Mouse (Mus musculus): ENCODE results near the gene Klhdc1.

Klhdc1 gene

DNA sequence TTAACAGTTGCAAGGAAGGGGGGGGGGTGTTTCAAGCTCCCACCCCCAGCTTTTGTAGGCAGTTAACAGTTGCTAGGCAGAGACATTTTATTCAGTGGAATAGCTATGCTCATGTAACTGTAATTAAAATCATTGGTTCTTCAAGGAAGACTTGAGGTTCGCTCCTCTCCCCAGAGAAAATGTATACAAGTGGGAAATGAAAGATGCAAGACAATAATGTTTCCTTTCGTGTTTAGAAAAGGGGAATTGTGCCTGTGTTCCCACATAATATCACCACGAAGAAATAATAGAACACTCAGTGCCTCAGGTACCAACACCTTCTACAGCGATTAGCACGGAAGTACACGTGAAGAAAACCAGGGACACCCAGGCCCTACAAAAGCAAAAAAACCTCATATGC is at the start of gene Klhdc1:
TSS of gene Klhdc1 (plus strand) at position 301 of the 400 bp plus-strand sequence.
- DNase-seq, result no peak

DNA sequence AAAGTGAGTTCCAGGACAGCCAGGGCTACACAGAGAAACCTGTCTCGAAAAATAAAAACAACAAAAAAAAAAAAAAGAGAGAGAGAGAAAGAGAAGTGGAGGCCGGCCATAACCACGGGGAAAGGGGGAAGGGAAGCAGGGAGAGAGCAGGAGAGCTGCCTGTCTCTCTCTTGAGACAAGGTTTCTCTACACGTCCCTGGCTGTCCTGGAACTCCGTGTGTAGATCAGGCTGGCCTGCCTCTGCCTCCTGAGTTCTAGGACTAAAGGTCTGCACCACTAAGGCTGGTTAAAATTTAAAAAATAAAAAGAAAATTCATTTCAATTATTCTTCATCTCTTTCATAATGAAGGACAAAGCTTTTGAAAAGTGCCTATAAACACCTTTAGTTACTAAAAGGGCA is 49.6 kb upstream of the Klhdc1 start:
- DNase-seq, result peak; percentile 73

DNA sequence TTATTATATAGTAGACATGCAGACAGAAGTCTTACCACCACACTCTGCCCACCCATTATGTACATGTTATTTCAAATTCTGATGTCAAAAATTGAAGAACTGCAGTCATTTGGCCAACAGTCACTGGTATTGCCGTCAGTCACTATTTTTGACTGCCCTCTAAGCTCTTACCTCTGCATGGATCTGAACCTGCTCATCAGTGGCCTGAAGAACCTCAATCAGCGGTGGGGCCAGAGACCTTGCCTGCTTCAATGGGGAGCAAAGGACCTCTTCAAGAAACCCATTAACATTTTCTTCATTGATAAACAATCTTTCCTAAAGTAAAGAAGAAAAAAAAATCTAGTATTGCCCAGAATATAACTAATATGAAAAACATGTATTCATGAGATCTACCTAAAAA is 48.3 kb upstream of the Klhdc1 start:
- peak; percentile 52 for DNase-seq

DNA sequence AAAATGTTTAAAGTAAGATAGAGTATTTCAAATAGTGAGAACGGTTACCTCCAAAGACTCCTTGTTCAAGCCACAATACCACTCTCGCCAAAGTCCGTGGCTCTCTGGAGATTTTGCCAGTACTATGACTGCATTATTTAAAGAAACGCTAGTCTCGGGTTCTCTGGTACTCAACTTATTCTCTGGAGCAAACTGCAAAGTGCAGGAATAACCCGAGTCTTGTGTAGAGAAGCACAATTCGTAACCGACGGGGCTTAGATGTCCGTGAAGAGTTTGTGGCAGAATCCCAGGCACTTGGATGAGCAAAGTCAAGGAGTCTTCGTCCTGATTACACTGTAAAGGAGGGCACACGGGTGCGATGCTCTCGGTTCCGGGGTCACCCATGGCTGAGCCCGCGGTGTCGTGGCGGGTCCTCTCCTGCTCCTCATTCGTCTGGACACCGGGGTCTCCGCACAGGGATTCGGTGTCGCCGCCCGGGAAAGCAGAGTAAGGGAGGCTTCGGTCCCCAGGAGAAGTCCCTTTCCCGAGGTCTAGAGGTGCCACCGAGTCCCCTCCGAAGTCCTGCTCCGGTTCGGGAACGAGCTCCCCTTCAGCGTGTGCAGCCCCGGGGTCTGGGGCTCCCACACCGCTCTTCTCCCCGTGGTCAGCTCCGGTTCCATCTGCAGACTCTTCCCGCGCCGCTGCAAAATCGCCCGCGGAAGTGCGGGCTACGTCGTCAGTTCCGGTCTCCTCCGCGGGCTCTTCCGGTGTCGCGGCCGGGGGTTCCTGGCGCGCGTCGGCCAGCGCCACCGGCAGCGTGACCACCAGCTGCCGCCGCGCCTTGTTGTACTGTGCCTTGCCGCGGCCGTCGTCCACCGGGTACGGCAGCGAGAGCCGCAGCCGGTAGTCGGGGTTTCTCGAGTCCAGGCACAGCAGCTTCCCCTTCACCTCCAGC is 44.3 kb upstream of the Klhdc1 start, which contains the start of gene Gm49383:
TSS of gene Gm49383 (minus strand) at position 661 of the 934 bp plus-strand sequence.
- peak; percentile 97 for DNase-seq

DNA sequence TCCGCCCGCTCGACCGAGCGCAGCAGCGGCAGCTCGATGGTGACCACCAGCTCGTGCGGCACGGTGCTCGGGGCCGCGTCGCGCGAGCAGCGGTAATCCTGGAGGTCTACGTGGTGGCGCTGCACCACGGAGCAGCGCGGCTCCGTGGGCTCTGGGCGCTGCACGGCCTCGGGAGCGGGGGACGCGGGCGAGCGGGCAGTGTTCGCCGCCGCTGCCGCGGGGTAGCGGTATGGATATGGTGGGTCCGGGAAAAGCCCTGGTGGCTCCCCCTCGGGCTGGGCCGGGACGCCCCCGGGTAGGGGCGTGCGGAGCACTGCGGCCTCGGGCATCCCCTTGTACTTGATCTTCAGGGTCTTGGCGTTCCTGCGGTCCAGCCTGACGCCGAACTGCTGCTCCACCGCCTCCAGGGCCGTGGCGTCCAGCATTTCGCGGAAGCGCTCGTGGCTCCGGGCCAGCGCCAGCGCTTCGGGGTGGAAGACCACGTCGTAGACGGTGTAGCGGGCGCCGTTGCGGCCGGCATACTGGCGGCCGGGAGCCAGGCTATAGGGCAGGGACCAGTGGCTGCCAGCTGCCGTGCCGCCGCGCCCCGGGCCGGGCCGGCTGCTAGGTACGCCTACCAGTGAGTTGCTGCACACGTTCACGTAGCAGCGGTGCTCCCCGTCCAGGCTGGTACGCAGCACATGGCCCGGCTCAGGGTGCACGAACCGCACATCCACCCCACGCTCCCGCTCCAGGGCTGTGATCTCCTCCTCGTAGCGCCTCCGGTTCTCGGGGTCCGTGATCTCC is 43.4 kb upstream of the Klhdc1 start:
- DNase-seq, result peak; percentile 93

DNA sequence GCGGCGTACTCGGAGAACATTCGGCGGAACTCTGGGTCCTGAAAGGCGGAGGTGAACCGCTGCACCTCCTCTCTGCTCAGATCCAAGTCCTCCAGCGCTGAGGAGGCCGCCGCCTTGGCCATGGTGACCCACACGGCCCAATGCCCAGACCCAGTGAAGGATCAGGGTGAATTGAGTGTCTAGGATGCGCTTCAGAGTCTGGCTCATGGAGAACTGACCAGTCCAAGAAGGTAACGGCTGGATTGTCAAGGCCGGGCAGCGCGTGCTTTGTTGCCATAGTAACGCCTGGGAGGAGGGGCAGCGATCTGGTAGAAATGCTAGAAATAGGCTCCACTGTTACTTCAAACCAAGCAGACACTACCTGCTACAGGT is 42.8 kb upstream of the Klhdc1 start, which contains the start of gene Dnaaf2:
TSS of gene Dnaaf2 (minus strand) at position 266 of the 372 bp plus-strand sequence.
- DNase-seq, result peak; percentile 96

DNA sequence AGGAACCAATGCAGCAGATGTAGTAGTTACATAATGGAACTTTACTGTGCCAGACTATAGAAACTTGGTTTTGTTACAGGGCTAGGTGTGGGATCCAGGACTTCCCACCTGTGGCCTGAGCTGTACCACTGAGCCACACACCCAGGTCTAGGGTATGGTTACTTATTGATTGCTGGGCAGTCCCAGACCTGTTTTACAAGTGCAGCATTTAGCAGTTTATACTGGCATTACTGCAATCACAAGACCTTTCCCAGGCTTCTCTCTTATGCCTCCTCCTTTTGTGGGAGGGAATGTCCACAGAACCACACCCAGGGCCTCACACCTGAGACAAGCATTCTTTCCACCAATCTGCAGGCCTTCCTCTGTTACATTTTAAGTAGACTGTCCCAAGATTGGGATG is 42.0 kb upstream of the Klhdc1 start:
- peak; percentile 51 for DNase-seq

DNA sequence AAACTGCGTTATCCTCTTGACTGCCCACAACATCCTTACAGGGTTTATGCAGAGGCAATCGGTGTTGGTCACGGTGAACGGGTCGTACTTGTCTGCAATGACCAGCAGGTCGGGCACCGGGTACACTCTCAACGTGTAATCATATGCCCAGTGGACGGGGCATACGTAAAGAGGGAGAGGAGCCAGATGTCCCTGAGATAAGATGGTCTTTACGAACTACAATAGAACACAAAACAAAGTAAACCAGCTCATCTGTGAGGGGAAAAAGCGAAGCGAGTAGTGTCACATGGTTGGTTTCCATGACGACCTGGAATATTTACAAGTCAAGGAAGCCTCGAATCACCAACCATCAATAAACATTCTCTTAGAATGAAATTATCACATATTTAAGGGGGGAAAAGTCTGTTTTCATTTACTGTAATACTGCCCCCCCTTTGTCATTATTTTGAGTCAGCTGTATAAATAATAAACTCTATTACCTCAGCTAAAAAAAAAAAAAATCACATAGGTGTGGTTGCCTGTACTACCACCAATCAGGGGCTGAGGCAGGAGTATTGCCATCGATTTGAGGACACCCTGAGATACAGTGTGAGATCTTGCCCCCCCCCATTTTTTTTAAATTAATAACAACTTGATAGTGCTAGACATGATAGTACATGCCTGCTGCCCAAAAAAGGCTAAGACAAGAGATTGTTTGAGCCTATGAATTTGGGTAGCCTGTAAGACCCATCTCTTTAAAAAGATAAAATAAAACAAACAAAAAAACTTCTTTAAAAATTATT is 36.7 kb upstream of the Klhdc1 start, which contains the start of gene Gm49384:
TSS of gene Gm49384 (minus strand) at position 216 of the 782 bp plus-strand sequence.
- DNase-seq, result peak; percentile 72

DNA sequence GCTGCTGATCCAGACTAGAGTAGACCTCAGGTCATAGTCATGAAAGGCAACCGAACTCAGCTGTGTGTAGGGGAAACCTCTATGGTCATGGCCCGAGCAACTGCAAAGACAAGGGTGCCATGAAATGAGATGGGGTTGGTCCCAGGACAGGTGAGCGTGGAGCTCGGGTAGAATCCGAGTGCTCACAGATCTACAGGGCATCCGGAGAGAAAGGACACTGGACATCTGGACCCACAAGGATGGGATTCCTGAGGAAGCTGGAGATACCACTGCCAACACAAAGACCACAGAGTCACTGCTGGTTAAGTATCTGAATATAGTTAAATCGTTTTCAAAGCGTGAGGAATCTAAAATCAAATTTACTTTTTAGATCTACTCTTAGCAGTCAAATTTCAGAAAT is 33.6 kb upstream of the Klhdc1 start:
- DNase-seq, result peak; percentile 77

DNA sequence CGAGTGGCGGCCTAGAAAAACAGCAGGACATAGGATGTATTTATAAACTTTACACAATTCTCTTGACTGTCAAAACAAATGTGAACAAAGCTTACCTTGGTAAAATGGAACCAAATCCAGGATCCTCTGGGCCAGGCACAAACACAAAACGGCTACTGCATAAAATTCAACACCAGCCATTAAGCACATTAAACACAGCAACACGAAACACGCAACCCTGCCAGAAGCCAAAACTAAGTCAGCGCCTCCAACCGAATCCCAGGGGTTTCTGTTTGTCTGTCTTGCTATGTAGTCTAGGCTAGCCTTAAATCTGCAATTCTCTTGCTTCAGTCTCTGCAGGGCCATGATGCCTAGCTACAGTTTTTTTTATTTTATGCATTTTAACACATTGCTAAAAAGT is 33.0 kb upstream of the Klhdc1 start:
- peak; percentile 60 for DNase-seq

DNA sequence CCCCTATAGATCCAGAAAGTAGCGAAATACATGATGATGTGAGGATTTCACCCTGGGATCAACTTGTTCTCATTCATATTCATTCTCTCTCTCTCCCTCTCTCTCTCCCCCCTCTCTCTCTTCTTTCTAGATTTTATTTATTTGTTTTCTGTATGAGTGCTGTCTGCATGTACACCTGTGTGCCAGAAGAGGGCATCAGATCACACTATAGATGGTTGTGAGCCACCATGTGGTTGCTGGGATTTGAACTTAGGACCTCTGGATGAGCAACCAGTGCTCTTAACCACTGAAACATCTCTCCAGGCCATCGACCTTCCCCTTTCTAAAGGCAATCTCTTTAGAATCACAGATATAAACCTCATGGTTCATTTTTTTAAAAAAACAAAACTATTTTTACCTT is 32.5 kb upstream of the Klhdc1 start:
- DNase-seq, result no peak

DNA sequence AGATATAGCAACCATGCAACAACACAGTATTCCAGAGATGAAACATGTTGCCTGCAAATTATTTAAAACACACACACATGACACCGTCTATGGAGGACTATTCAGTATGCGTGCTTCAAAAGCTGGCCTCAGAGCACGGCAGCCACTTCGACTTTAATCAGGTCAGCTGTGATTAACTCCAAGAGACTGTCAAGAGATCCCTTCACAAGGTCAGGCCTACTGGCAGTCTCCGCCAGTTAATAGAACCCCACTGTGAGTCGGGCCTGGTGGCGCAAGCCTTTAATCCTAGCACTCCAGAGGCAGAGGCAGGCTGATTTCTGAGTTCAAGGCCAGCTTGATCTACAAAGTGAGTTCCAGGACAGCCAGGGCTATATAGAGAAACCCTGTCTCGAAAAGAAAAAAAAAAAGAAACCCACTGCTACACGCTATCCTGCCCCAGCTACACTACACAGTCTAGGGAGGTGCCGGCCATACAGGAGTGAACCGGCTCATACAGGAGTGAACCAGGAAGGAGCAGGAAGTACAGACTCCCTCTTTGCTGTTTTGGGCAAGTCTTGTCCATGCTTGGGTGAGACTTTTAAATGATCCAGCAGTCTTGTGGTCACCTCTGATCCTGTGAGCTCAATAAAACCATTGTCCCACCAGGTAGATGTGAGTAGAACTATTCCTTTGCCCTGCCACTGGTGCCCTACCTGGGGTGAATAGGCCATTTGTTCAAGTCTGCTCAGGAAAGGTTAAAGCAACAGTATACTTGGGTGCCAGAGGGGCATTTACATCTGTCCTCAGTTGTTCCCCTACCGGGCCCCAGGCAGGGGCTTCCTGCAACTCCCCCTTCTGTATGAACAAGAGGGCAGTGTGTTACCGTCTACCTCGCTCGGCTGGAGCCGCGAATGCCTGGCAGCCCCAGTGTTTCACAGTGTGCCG is 30.7 kb upstream of the Klhdc1 start:
- DNase-seq, result peak; percentile 84

DNA sequence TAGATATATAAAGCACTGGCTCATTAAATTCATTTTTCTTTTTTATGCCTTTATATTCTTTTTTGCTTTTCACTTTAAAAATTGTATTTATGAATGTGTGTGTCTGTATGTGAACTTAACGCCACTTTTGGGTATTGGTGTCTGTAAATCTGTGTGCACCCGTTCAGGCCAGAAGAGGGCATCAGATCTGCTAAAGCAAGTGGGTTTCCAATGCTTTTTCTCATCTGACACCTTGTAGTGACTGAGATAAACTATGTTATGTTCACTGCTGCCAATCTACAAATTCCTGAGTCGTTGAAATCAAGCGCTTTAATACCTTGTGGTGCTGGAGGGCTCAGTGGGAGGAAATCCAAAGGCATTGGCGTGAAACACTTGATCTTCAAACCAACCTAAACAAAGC is 29.9 kb upstream of the Klhdc1 start:
- peak; percentile 75 for DNase-seq

DNA sequence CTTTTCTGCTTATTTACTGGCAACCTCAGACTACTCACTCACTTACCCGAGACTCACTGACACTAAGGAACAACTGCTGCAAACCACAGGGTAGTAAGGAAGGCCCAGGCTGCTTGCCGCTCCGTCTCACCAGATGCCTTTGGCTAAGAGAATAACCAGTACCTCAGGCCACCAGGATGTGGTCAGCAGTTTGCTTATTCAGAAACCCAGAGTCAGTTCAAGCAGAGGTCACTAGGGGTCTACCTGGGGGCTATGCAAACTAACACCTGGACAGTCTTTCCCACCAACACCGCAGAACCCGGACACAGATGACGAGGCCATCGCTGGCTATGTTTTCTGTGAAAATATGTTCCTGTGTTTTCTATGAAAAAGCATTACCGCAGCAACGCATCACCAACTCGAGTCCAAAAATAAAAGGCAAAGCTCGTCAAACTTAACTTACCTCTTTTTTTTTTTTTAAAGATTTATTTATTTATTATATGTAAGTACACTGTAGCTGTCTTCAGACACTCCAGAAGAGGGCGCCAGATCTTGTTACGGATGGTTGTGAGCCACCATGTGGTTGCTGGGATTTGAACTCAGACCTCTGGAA is 27.7 kb upstream of the Klhdc1 start:
- DNase-seq, result peak; percentile 85

DNA sequence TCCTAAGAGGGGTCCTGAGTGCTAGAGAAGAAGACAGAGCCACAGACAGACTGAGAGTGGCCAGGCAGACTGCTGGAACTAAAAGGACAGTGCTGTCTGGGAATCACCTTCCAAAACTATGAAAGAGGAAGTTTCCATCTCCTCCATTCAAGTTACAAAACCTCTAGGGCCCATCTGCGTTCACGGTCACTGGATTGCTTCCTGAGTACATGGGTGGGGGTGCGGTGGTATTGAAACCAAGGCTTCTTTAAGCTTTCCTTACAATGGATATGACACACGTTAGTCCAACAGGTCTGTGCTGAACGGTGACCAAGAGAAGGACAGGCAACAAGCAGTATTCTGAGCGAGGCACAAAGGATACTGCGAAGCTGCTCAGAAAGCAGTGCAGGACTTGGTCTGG is 26.6 kb upstream of the Klhdc1 start:
- DNase-seq, result peak; percentile 49

DNA sequence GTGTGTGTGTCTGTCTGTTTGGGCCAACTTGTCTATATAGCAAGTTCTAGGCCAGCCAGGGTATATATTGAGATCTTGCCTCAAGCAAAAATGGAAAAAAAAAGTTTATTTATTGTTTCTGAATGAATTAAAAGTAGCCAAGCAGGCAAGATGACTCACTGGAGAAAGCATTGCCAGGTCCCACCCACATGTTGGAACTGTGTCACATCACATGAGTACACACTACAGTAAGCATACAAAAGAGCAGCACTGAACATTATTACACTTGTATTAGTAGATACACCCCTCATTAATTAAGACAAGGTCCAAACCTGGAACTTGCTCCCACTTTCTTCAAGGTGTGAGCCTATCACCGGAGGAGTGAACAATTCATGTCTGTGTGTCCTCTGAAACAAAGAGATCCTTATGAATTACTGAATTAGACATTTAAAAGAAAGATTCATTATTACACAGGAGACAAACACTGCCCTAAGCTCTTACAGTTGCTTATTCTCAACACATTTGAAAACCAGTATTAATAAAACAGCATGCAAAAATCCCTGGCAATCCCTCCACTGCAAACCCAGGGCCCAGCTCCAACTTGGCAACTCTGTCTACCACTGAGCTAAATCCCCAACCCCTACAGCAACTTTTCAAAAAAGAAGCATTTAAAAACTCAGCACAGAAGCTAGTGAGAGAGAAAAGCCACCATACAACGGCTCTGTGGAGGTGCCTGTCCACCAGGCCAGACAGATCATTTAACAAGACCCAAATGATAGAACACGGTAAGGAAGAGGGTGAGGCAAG is 25.8 kb upstream of the Klhdc1 start:
- DNase-seq, result peak; percentile 95

DNA sequence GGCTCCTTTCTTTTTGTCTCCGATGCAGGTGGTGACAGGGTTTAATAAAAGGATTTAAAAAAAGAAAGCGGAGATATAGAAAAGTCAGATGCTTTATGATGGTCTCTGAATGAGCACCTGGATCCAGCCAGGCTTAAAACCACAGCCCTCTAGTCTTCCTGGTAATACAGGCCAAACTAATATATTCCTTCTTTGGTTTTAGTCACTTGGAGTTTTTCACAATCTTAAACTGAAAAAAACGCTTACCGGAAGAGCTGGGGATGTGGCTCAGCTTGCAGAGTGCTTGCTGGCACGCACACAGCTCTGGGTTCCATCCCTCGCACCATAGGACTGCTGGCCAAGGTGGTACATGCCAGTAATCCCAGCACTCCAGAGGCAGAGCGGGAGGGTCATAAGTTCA is 24.4 kb upstream of the Klhdc1 start:
- DNase-seq, result no peak

DNA sequence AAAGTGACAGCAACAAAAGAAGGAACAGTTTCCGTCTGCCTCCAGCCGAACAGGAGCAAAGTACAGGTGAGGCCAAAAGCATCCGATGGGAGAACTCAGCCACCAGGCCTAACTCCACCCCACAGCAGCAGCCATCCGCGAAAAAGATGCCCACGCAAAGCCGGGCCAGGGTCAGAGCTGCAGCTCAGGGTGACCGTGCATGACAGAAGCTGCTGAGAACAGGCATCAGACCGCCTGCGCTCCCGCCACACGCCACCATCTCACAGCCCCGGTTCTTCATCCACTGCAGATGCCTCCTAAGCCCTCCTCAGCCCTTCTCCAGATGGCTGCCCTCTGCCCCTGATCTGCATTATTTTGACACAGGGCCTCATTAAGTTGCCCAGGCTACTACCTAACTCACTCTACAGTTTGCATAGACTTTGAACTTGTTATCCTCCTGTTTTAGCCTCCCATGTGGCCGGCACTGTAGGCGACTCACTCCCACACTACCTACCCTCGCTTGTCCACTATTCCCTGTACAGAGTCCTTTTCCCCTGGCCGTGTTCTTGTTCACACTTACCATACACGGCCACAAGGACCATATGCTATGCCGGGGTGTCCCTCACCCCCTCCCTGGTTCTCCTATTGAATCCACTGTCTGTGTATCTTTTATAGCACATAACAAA is 20.2 kb upstream of the Klhdc1 start:
- peak; percentile 57 for DNase-seq

DNA sequence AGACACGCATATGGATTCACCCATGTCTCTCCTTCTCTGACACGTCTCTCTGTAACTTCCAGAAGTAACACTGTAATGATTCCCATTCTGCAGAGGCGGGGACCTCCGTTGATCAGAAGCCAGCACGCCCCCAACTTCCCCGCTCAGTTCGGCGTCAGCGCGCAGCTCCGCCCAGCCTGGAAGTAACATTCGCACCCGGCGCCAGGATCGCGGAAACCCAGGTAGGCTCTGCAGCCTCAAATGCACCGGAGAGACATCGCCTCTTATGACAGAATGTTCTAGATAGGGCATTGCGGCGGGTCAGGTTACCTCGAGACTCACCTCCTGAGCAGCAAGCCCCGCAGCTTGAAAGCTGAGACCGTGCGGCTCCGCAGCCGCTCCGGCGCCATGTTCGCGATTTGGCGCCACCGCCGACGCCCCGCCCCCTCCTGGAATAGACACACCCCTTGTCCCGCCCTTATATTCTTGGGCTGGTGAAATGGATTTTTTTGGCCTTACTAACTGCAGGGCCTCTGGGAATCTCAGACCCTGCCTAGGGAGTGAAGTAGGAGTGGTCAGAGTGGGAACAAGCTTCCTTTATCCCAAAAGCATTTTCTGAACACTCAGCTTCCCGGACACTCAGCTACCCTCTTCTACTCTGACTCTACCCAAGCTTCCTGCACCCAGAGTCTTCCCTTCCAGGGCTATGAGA is 13.1 kb upstream of the Klhdc1 start, which contains the start of gene Pole2:
TSS of gene Pole2 (minus strand) at position 420 of the 691 bp plus-strand sequence.
- peak; percentile 99 for DNase-seq
